In genomic region chr8:84207811-84208210, GRCm38 (mm10) we compare ENCODE assay signal across 8 mouse cellular contexts. TPM values are rescaled to one million over a fixed set of nuclear protein-coding genes. Genes with fewer than 3 reads are reported as not detected.
DNase-seq lines count a peak whose midpoint lies in the region; ATAC-seq and TF ChIP-seq lines count a peak whose summit lies in the region.

No protein-coding gene starts in this region.

- no peak overlapping the region for H3K4me2 ChIP-seq in lung, embryonic 16.5 days (ENCODE audit: low read depth, low read length)

- peak; percentile 60 for ATAC-seq in G1E (ENCODE audit: extremely low read depth, insufficient number of reproducible peaks, low FRiP score, poor library complexity, severe bottlenecking)
- ATAC-seq in lung, embryonic 16.5 days (ENCODE audit: low read depth) = peak; percentile 31
- ATAC-seq in erythroid progenitor cell, adult 5-6 weeks (replicated peaks; ENCODE audit: low FRiP score, poor library complexity, severe bottlenecking) = no peak

- no peak for TF ChIP-seq CTCF in G1E (IDR thresholded peaks at IDR 0.05; ENCODE audit: low read depth, low read length)

- peaks cover 79% of the 10 kb centered on the region for H3K4me1 ChIP-seq in G1E (ENCODE audit: insufficient read depth, low read depth, low read length)
- peaks cover 21% of the 10 kb centered on the region for H3K4me1 ChIP-seq in lung, embryonic 16.5 days (replicated peaks; ENCODE audit: control insufficient read depth, insufficient read depth, low read length)

- 39% methylated on average over 7 of the region's 7 CpGs for WGBS in lung, embryonic 16.5 days

- no peak overlapping the region for H3K9ac ChIP-seq in lung, embryonic 16.5 days (ENCODE audit: low read length)

- H3K4me3 ChIP-seq in G1E (ENCODE audit: low read depth, low read length) = peak overlapping the region; percentile 49; the same call in 1 of the 2 replicates
- no peak overlapping the region for H3K4me3 ChIP-seq in lung, embryonic 16.5 days (ENCODE audit: low read length)

- H3K27ac ChIP-seq in lung, embryonic 16.5 days (ENCODE audit: low read length) = peak overlapping the region; percentile 65

- DNase-seq in 3T3-L1 (ENCODE audit: low read depth, low spot score) (peak; percentile 51), G1E (ENCODE audit: low spot score) (peak; percentile 89), MN1 (ENCODE audit: low spot score) (no peak)
- DNase-seq in gastrocnemius, postnatal 36 days = peak; percentile 44 to 57
- peak; percentile 63 for DNase-seq in kidney, adult 11 months
- peak; percentile 59 to 76 for DNase-seq in thymus, adult 18-20 months

- H3K9me3 ChIP-seq in G1E (replicated peaks) = no peaks in the 10 kb centered on the region
- no peaks in the 10 kb centered on the region for H3K9me3 ChIP-seq in lung, embryonic 16.5 days (ENCODE audit: control insufficient read depth, low read length)

- intact Hi-C loops in gastrocnemius, postnatal 36 days (cut with DNase I) = no loop called here

- H3K27me3 ChIP-seq in G1E (ENCODE audit: insufficient read depth, low read length) = no peaks in the 10 kb centered on the region
- no peaks in the 10 kb centered on the region for H3K27me3 ChIP-seq in lung, embryonic 16.5 days (ENCODE audit: control insufficient read depth, insufficient read depth, low read depth, low read length)

- H3K36me3 ChIP-seq in G1E (replicated peaks) = peaks cover 91% of the 10 kb centered on the region
- peaks cover 20% of the 10 kb centered on the region for H3K36me3 ChIP-seq in lung, embryonic 16.5 days (ENCODE audit: control insufficient read depth, insufficient read depth, low read length)

RNA-seq across cellular contexts. Expression of gene Nanos3, which starts 22.8 kb away (rescaled TPM):
- total RNA-seq in G1E (2014; fragmentation: Nextera tagmentation) (not detected in 2 replicates), G1E (2017) (not detected in 2 replicates)
- 0.19 TPM in 1 of 2 replicates, not detected in the other for polyA plus RNA-seq in G1E (2012)
- not detected for total RNA-seq in gastrocnemius, postnatal 36 days (2021)
- polyA plus RNA-seq in lung, embryonic 16.5 days (2015; fragmentation: Nextera tagmentation; extraction: Ambion mirVana) = 1.2 and 3.5 TPM in 2 replicates
- not detected in 2 replicates for total RNA-seq in erythroid progenitor cell, adult 5-6 weeks (2015; ENCODE audit: low replicate concordance)
- total RNA-seq in erythroid progenitor cell, adult 5-6 weeks (2017; ENCODE audit: low replicate concordance) = not detected in 2 replicates

RNA-seq across cellular contexts. Expression of gene Zswim4, which starts 29.0 kb away (rescaled TPM):
- total RNA-seq in G1E (2014; fragmentation: Nextera tagmentation) (8.5 and 9.7 TPM in 2 replicates), G1E (2017) (5.7 and 7.3 TPM in 2 replicates)
- polyA plus RNA-seq in G1E (2012) = 14.6 and 19.0 TPM in 2 replicates
- total RNA-seq in gastrocnemius, postnatal 36 days (2021) = 1 to 10 TPM; 7.1 to 8.4 TPM
- polyA plus RNA-seq in lung, embryonic 16.5 days (2015; fragmentation: Nextera tagmentation; extraction: Ambion mirVana) = 14.4 and 14.6 TPM in 2 replicates
- total RNA-seq in erythroid progenitor cell, adult 5-6 weeks (2015; ENCODE audit: low replicate concordance) = 1.7 and 2.2 TPM in 2 replicates
- total RNA-seq in erythroid progenitor cell, adult 5-6 weeks (2017; ENCODE audit: low replicate concordance) = 1.9 and 2.6 TPM in 2 replicates

RNA-seq across cellular contexts. Expression of gene D8Ertd738e, which starts 41.7 kb away (rescaled TPM):
- total RNA-seq in G1E (2014; fragmentation: Nextera tagmentation) (106 and 132 TPM in 2 replicates), G1E (2017) (197 and 232 TPM in 2 replicates)
- 257 and 291 TPM in 2 replicates for polyA plus RNA-seq in G1E (2012)
- total RNA-seq in gastrocnemius, postnatal 36 days (2021) = 100 to 1,000 TPM; 166 to 182 TPM
- 333 and 350 TPM in 2 replicates for polyA plus RNA-seq in lung, embryonic 16.5 days (2015; fragmentation: Nextera tagmentation; extraction: Ambion mirVana)
- total RNA-seq in erythroid progenitor cell, adult 5-6 weeks (2015; ENCODE audit: low replicate concordance) = 57.3 and 58.3 TPM in 2 replicates
- 39.9 and 46.1 TPM in 2 replicates for total RNA-seq in erythroid progenitor cell, adult 5-6 weeks (2017; ENCODE audit: low replicate concordance)

RNA-seq across cellular contexts. Expression of gene Mri1, which starts 49.3 kb away (rescaled TPM):
- total RNA-seq in G1E (2014; fragmentation: Nextera tagmentation) (14.1 and 20.1 TPM in 2 replicates), G1E (2017) (7.0 and 13.2 TPM in 2 replicates)
- 58.7 and 87.4 TPM in 2 replicates for polyA plus RNA-seq in G1E (2012)
- total RNA-seq in gastrocnemius, postnatal 36 days (2021) = 10 to 100 TPM; 11.0 to 17.3 TPM
- 51.4 and 51.9 TPM in 2 replicates for polyA plus RNA-seq in lung, embryonic 16.5 days (2015; fragmentation: Nextera tagmentation; extraction: Ambion mirVana)
- total RNA-seq in erythroid progenitor cell, adult 5-6 weeks (2015; ENCODE audit: low replicate concordance) = 6.7 and 7.2 TPM in 2 replicates
- 3.6 and 4.8 TPM in 2 replicates for total RNA-seq in erythroid progenitor cell, adult 5-6 weeks (2017; ENCODE audit: low replicate concordance)

RNA-seq across cellular contexts. Expression of gene 4930432K21Rik, which starts 60.0 kb away (rescaled TPM):
- total RNA-seq in G1E (2014; fragmentation: Nextera tagmentation) (0.34 TPM in 1 of 2 replicates, not detected in the other), G1E (2017) (0.55 and 0.58 TPM in 2 replicates)
- 0.08 and 0.11 TPM in 2 replicates for polyA plus RNA-seq in G1E (2012)
- total RNA-seq in gastrocnemius, postnatal 36 days (2021) = under 1 TPM in 1 of 2 experiments, not detected in 1; 0.28 TPM
- polyA plus RNA-seq in lung, embryonic 16.5 days (2015; fragmentation: Nextera tagmentation; extraction: Ambion mirVana) = 1.5 and 2.0 TPM in 2 replicates
- total RNA-seq in erythroid progenitor cell, adult 5-6 weeks (2015; ENCODE audit: low replicate concordance) = not detected in 2 replicates
- total RNA-seq in erythroid progenitor cell, adult 5-6 weeks (2017; ENCODE audit: low replicate concordance) = 0.51 TPM in 1 of 2 replicates, not detected in the other
